ENCODE assay signal across 26 mouse cellular contexts in genomic region chr5:73556733-73557425, GRCm38 (mm10).
DNase-seq lines count a peak whose midpoint lies in the region; ATAC-seq and TF ChIP-seq lines count a peak whose summit lies in the region.
"Had no signal": no experiment of that assay in that cellular context is flagged by ENCODE, and none has a peak within 500 bp of the region (broad histone marks: within the 10 kb centered on the region; RNA-seq: fewer than 3 reads in every experiment).

No protein-coding gene starts in this region.

- peak; percentile 44 for DNase-seq in lung, postnatal 0 days (ENCODE audit: low spot score)
- no peak for DNase-seq in lung, postnatal 14 days
- DNase-seq in CD4-positive, CD25-positive, alpha-beta regulatory T cell, adult 2 months (ENCODE audit: low read depth, low spot score) = peak; percentile 79
- peak; percentile 3 for DNase-seq in T-cell, adult 2 months (ENCODE audit: low spot score)
- DNase-seq in lung, postnatal 36 days = peak; percentile 51
- DNase-seq in cerebellum, postnatal 36 days = no peak
- DNase-seq in heart, adult 18-20 months = no peak
- DNase-seq: adrenal gland, adult 8-10 months; cerebellum, adult 11-12 months; cerebellum, postnatal 10 days; heart, postnatal 10 days; kidney, postnatal 36 days; layer of hippocampus, postnatal 36 days; retina, postnatal 1 day; right cerebral cortex, postnatal 25 days; thymus, postnatal 25 days had no signal

- no peak for TF ChIP-seq EP300 in lung, postnatal 0 days (IDR thresholded peaks at IDR 0.05)

- H3K4me1 ChIP-seq in lung, postnatal 0 days (ENCODE audit: insufficient read depth, low read depth, low read length) = no peaks in the 10 kb centered on the region
- no peaks in the 10 kb centered on the region for H3K4me1 ChIP-seq in intestine, postnatal 0 days (replicated peaks; ENCODE audit: control insufficient read depth, insufficient read depth, low read length)
- H3K4me1 ChIP-seq: heart, embryonic 12.5 days; midbrain, embryonic 15.5 days; stomach, embryonic 15.5 days had no signal

- no peak overlapping the region for H3K27ac ChIP-seq in lung, postnatal 0 days (ENCODE audit: low read length)
- H3K27ac ChIP-seq in intestine, postnatal 0 days (ENCODE audit: low read depth, low read length) = no peak overlapping the region; the same call in 1 of the 2 replicates
- H3K27ac ChIP-seq: embryonic facial prominence, embryonic 13.5 days; hindbrain, embryonic 12.5 days; midbrain, embryonic 15.5 days; stomach, embryonic 15.5 days had no signal

- no peak overlapping the region for H3K4me2 ChIP-seq in lung, postnatal 0 days (replicated peaks; ENCODE audit: low read depth, low read length)
- no peak overlapping the region for H3K4me2 ChIP-seq in intestine, postnatal 0 days (replicated peaks; ENCODE audit: low read depth)
- H3K4me2 ChIP-seq: embryonic facial prominence, embryonic 13.5 days; heart, embryonic 12.5 days; hindbrain, embryonic 12.5 days; midbrain, embryonic 15.5 days; neural tube, embryonic 13.5 days; stomach, embryonic 15.5 days had no signal

- H3K4me3 ChIP-seq in lung, postnatal 0 days (ENCODE audit: low read depth, low read length) = no peak overlapping the region
- H3K4me3 ChIP-seq in intestine, postnatal 0 days (ENCODE audit: low read depth, low read length) = no peak overlapping the region
- H3K4me3 ChIP-seq: embryonic facial prominence, embryonic 13.5 days; erythroblast, embryonic 14.5 days; heart, embryonic 12.5 days; hindbrain, embryonic 12.5 days; midbrain, embryonic 15.5 days; neural tube, embryonic 13.5 days; stomach, embryonic 15.5 days had no signal

- H3K27me3 ChIP-seq in lung, postnatal 0 days (replicated peaks; ENCODE audit: insufficient read depth, low read length) = no peaks in the 10 kb centered on the region
- H3K27me3 ChIP-seq in intestine, postnatal 0 days (replicated peaks; ENCODE audit: control insufficient read depth, insufficient read depth, low read length) = no peaks in the 10 kb centered on the region
- H3K27me3 ChIP-seq: embryonic facial prominence, embryonic 13.5 days; heart, embryonic 12.5 days; hindbrain, embryonic 12.5 days; midbrain, embryonic 15.5 days; neural tube, embryonic 13.5 days; Patski; stomach, embryonic 15.5 days had no signal

- no peaks in the 10 kb centered on the region for H3K36me3 ChIP-seq in lung, postnatal 0 days (ENCODE audit: insufficient read depth, low read length)
- peaks cover 3% of the 10 kb centered on the region; the same call in 1 of the 2 replicates for H3K36me3 ChIP-seq in intestine, postnatal 0 days (ENCODE audit: control insufficient read depth, insufficient read depth)

- TF ChIP-seq CTCF in lung, postnatal 0 days (IDR thresholded peaks at IDR 0.05) = no peak
- TF ChIP-seq CTCF in intestine, postnatal 0 days (IDR thresholded peaks at IDR 0.05; ENCODE audit: low read depth) = no peak

- no peaks in the 10 kb centered on the region for H3K9me3 ChIP-seq in lung, postnatal 0 days (ENCODE audit: low read length)
- no peaks in the 10 kb centered on the region for H3K9me3 ChIP-seq in intestine, postnatal 0 days (ENCODE audit: control insufficient read depth)
- H3K9me3 ChIP-seq: embryonic facial prominence, embryonic 13.5 days; heart, embryonic 12.5 days; hindbrain, embryonic 12.5 days; midbrain, embryonic 15.5 days; neural tube, embryonic 13.5 days; stomach, embryonic 15.5 days had no signal

- ATAC-seq in lung, postnatal 0 days = peak; percentile 27
- ATAC-seq in intestine, postnatal 0 days = no peak
- ATAC-seq: forebrain, embryonic 14.5 days; midbrain, embryonic 15.5 days; Patski had no signal

- no peak overlapping the region for H3K9ac ChIP-seq in lung, postnatal 0 days (replicated peaks; ENCODE audit: low read depth)
- H3K9ac ChIP-seq in intestine, postnatal 0 days (ENCODE audit: low read depth, low read length) = no peak overlapping the region
- H3K9ac ChIP-seq: embryonic facial prominence, embryonic 13.5 days; heart, embryonic 12.5 days; hindbrain, embryonic 12.5 days; midbrain, embryonic 15.5 days; neural tube, embryonic 13.5 days; stomach, embryonic 15.5 days had no signal

- WGBS in lung, postnatal 0 days = 70% methylated on average over 12 of the region's 12 CpGs
- WGBS in intestine, postnatal 0 days = 78% methylated on average over 12 of the region's 12 CpGs

Comparison
In these comparisons a context has a peak if more than half of its experiments do, and no peak if none do; other contexts are left out.
1. DNase-seq: peak in lung, postnatal 0 days (single experiment), CD4-positive, CD25-positive, alpha-beta regulatory T cell, adult 2 months (single experiment), T-cell, adult 2 months (single experiment) and lung, postnatal 36 days (single experiment); none in lung, postnatal 14 days (single experiment), cerebellum, postnatal 36 days (0 of 2) and heart, adult 18-20 months (0 of 2).